Mouse (Mus musculus) forebrain, embryonic 10.5 days (tissue): ENCODE measurements around the gene Catsper2. TPM values are rescaled to one million over a fixed set of nuclear protein-coding genes. Genes with fewer than 3 reads are reported as not detected.

Experiments used
- DNase-seq: peaks from one replicate; pipeline ENCODE4 v3.0.0-alpha.2; 2017; ENCODE audit warnings: low spot score; ENCODE audit errors: extremely low spot score
- H3K27ac ChIP-seq: fragments of 300-500 bp; sonication (generic); 2 replicates; pipeline ENCODE4 v1.5.1; 2016; ENCODE audit warnings: mild to moderate bottlenecking
- H3K27me3 ChIP-seq: fragments of 300-500 bp; sonication (generic); 2 replicates; pipeline ENCODE4 v1.6.1; 2016; ENCODE audit warnings: mild to moderate bottlenecking; ENCODE audit not compliant: poor library complexity, severe bottlenecking
- H3K36me3 ChIP-seq: fragments of 300-500 bp; sonication (generic); replicated peaks from 2 replicates; pipeline ENCODE4 v1.6.1; 2016; ENCODE audit warnings: mild to moderate bottlenecking, moderate library complexity
- H3K4me1 ChIP-seq: fragments of 300-500 bp; sonication (generic); 2 replicates; pipeline ENCODE4 v1.6.1; 2016
- H3K4me3 ChIP-seq: fragments of 300-500 bp; sonication (generic); 2 replicates; pipeline ENCODE4 v1.5.1; 2016; ENCODE audit warnings: mild to moderate bottlenecking, moderate library complexity
- H3K9me3 ChIP-seq: fragments of 300-500 bp; sonication (generic); 2 replicates; pipeline ENCODE4 v1.6.1; 2016; ENCODE audit warnings: mild to moderate bottlenecking, moderate library complexity
- whole genome bisulfite sequencing: fragments of 180-500 bp; shearing (Covaris S2); methylation state at CpG from one replicate; pipeline ENCODE4 v1.1.7; 2016; 5-methylcytosine and 5-hydroxymethylcytosine counted together
- polyA plus RNA-seq: library from polyadenylated mRNA; unstranded; fragments of >200 nt; fragmentation: Nextera tagmentation; extraction: Ambion mirVana; gene quantifications from 2 replicates; pipeline ENCODE4 v1.2.1, GENCODE M21; 2016

Gene Catsper2
- polyA plus RNA-seq, 1 experiment from 2014 or later: 2.0 TPM

- Histone ChIP-seq H3K27ac (no peak overlapping the region), H3K4me3 (no peak overlapping the region), H3K27me3 (peaks cover 18% of the 10 kb centered on the region), H3K9me3 (no peaks in the 10 kb centered on the region), H3K4me1 (peaks cover 44% of the 10 kb centered on the region), H3K36me3 (peaks cover 7% of the 10 kb centered on the region)
- WGBS: 81% methylated on average over 4 of the region's 4 CpGs
- no peak for DNase-seq
These were observed 32.9 kb upstream of the Catsper2 start for GRCm38 (mm10) chr2:121446506-121446905.

- WGBS: 88% methylated on average over 3 of the region's 3 CpGs
- peaks cover under 1% of the 10 kb centered on the region; the same call in 1 of the 2 replicates for H3K36me3 ChIP-seq
These were observed 31.5 kb upstream of the Catsper2 start for GRCm38 (mm10) chr2:121445117-121445516.

GRCm38 (mm10) chr2:121444178-121444577 lies 30.6 kb upstream of the Catsper2 start, which contains the start of gene Ell3:
TSS of gene Ell3 (minus strand) at chr2:121444278.
- no peak for DNase-seq
- Histone ChIP-seq H3K27ac (no peak within 1 kb of the TSS), H3K9me3 (no peaks in the 10 kb centered on the region), H3K36me3 (peaks cover 10% of the 10 kb centered on the region), H3K4me1 (peaks cover 30% of the 10 kb centered on the region), H3K4me3 (peak within 1 kb of the TSS; percentile 49; the same call in 1 of the 2 replicates), H3K27me3 (peaks cover 29% of the 10 kb centered on the region)
- 83% methylated on average over 1 of the region's 1 CpGs for WGBS

More at GRCm38 (mm10) chr2:121445117-121445516, 31.5 kb upstream of the Catsper2 start:
- no peak for DNase-seq
- Histone ChIP-seq H3K9me3 (no peaks in the 10 kb centered on the region), H3K4me1 (peaks cover 31% of the 10 kb centered on the region), H3K4me3 (no peak overlapping the region), H3K27me3 (peaks cover 29% of the 10 kb centered on the region), H3K27ac (no peak overlapping the region)

GRCm38 (mm10) chr2:121443068-121443349 lies 29.4 kb upstream of the Catsper2 start:
- Histone ChIP-seq H3K27ac (no peak overlapping the region), H3K9me3 (no peaks in the 10 kb centered on the region), H3K27me3 (peaks cover 29% of the 10 kb centered on the region), H3K4me3 (peak overlapping the region; percentile 49), H3K4me1 (peaks cover 25% of the 10 kb centered on the region), H3K36me3 (peaks cover 21% of the 10 kb centered on the region)
- WGBS: 20% methylated on average over 8 of the region's 8 CpGs
- no peak for DNase-seq

- no peaks in the 10 kb centered on the region for H3K9me3 ChIP-seq
- H3K27ac ChIP-seq: 0 out of 2 replicates have a peak overlapping the region, but pooled peaks have one; percentile 6
- peaks cover 20% of the 10 kb centered on the region for H3K4me1 ChIP-seq
- peaks cover 27% of the 10 kb centered on the region for H3K36me3 ChIP-seq
- WGBS: 2% methylated on average over 30 of the region's 30 CpGs
- peak overlapping the region; percentile 49 for H3K4me3 ChIP-seq
- peaks cover 29% of the 10 kb centered on the region for H3K27me3 ChIP-seq
- DNase-seq: peak; percentile 61
These were observed 28.9 kb upstream of the Catsper2 start for GRCm38 (mm10) chr2:121442259-121443067.

GRCm38 (mm10) chr2:121441800-121442199 lies 28.2 kb upstream of the Catsper2 start:
- Histone ChIP-seq H3K4me1 (peaks cover 20% of the 10 kb centered on the region), H3K27me3 (peaks cover 29% of the 10 kb centered on the region), H3K9me3 (no peaks in the 10 kb centered on the region), H3K4me3 (peak overlapping the region; percentile 49), H3K27ac (no peak overlapping the region), H3K36me3 (peaks cover 34% of the 10 kb centered on the region)
- WGBS: 6% methylated on average over 11 of the region's 11 CpGs
- DNase-seq: no peak

- no peak for DNase-seq
These were observed 27.4 kb upstream of the Catsper2 start for GRCm38 (mm10) chr2:121440834-121441605.

GRCm38 (mm10) chr2:121439746-121440145 lies 26.2 kb upstream of the Catsper2 start:
- Histone ChIP-seq H3K36me3 (peaks cover 53% of the 10 kb centered on the region), H3K9me3 (no peaks in the 10 kb centered on the region)
- WGBS: 86% methylated on average over 4 of the region's 4 CpGs

More at GRCm38 (mm10) chr2:121440834-121441605, 27.4 kb upstream of the Catsper2 start:
- WGBS: 59% methylated on average over 5 of the region's 5 CpGs
- Histone ChIP-seq H3K36me3 (peaks cover 40% of the 10 kb centered on the region), H3K9me3 (no peaks in the 10 kb centered on the region), H3K4me1 (peaks cover 20% of the 10 kb centered on the region), H3K4me3 (no peak overlapping the region), H3K27ac (no peak overlapping the region), H3K27me3 (peaks cover 29% of the 10 kb centered on the region)

GRCm38 (mm10) chr2:121434854-121435253 lies 21.3 kb upstream of the Catsper2 start:
- DNase-seq: no peak
- Histone ChIP-seq H3K27ac (no peak overlapping the region), H3K4me3 (no peak overlapping the region), H3K9me3 (no peaks in the 10 kb centered on the region), H3K27me3 (no peaks in the 10 kb centered on the region), H3K4me1 (no peaks in the 10 kb centered on the region), H3K36me3 (peaks cover 99% of the 10 kb centered on the region)
- 95% methylated on average over 1 of the region's 1 CpGs for WGBS

More at GRCm38 (mm10) chr2:121439746-121440145, 26.2 kb upstream of the Catsper2 start:
- H3K4me1 ChIP-seq: peaks cover 20% of the 10 kb centered on the region
- H3K27me3 ChIP-seq: peaks cover 29% of the 10 kb centered on the region
- H3K4me3 ChIP-seq: no peak overlapping the region
- H3K27ac ChIP-seq: no peak overlapping the region
- DNase-seq: no peak

- 95% methylated on average over 2 of the region's 2 CpGs for WGBS
- no peaks in the 10 kb centered on the region for H3K4me1 ChIP-seq
- no peak overlapping the region for H3K4me3 ChIP-seq
- peaks cover 99% of the 10 kb centered on the region for H3K36me3 ChIP-seq
- no peak for DNase-seq
- H3K27me3 ChIP-seq: no peaks in the 10 kb centered on the region
- H3K27ac ChIP-seq: no peak overlapping the region
- no peaks in the 10 kb centered on the region for H3K9me3 ChIP-seq
These were observed 12.3 kb upstream of the Catsper2 start for GRCm38 (mm10) chr2:121425890-121426289.

- Histone ChIP-seq H3K27me3 (no peaks in the 10 kb centered on the region), H3K9me3 (no peaks in the 10 kb centered on the region), H3K27ac (no peak overlapping the region), H3K4me1 (no peaks in the 10 kb centered on the region), H3K36me3 (peaks cover 97% of the 10 kb centered on the region), H3K4me3 (no peak overlapping the region)
- DNase-seq: no peak
- 91% methylated on average over 2 of the region's 2 CpGs for WGBS
These were observed 9.6 kb upstream of the Catsper2 start for GRCm38 (mm10) chr2:121423166-121423565.

GRCm38 (mm10) chr2:121418476-121418875 lies 4.9 kb upstream of the Catsper2 start:
- Histone ChIP-seq H3K36me3 (peaks cover 81% of the 10 kb centered on the region), H3K9me3 (no peaks in the 10 kb centered on the region), H3K4me3 (no peak overlapping the region), H3K27ac (no peak overlapping the region), H3K4me1 (peaks cover 24% of the 10 kb centered on the region), H3K27me3 (no peaks in the 10 kb centered on the region)
- no peak for DNase-seq
- 92% methylated on average over 3 of the region's 3 CpGs for WGBS

GRCm38 (mm10) chr2:121416356-121416755 lies 2.8 kb upstream of the Catsper2 start:
- H3K4me3 ChIP-seq: peak overlapping the region; percentile 79; the same call in 1 of the 2 replicates
- H3K4me1 ChIP-seq: peaks cover 36% of the 10 kb centered on the region
- no peaks in the 10 kb centered on the region for H3K27me3 ChIP-seq
- WGBS: 94% methylated on average over 6 of the region's 6 CpGs
- no peak overlapping the region for H3K27ac ChIP-seq
- H3K36me3 ChIP-seq: peaks cover 60% of the 10 kb centered on the region
- DNase-seq: no peak
- H3K9me3 ChIP-seq: no peaks in the 10 kb centered on the region
